Mouse (Mus musculus): ENCODE results near the gene Ube2q2. TPM values are rescaled to one million over a fixed set of nuclear protein-coding genes. Genes with fewer than 3 reads are reported as not detected.
A peak's percentile ranks its signal among the peaks of the same experiment; 100 is the strongest.
"Not testable (repeated sequence)": the region's sequence is repeated elsewhere in the genome, so short reads cannot be mapped to it uniquely, and the experiment has no call there.

Gene Ube2q2
- 26.1 and 26.5 TPM in 2 replicates for polyA plus RNA-seq (2015; fragmentation: Nextera tagmentation; extraction: Ambion mirVana)

GRCm38 (mm10) chr9:55148854-55149498 lies at the start of gene Ube2q2:
TSS of gene Ube2q2 (plus strand) at chr9:55148854.
- peak within 1 kb of the TSS; percentile 98 for H3K4me3 ChIP-seq
- H3K27ac ChIP-seq: peak within 1 kb of the TSS; percentile 83
- no peaks in the 10 kb centered on the region for H3K36me3 ChIP-seq
- peak within 1 kb of the TSS; percentile 80 for H3K4me2 ChIP-seq
- under 1% methylated on average over 52 of the region's 81 CpGs for WGBS
- H3K9ac ChIP-seq: peak within 1 kb of the TSS; percentile 90
- ATAC-seq (replicated peaks; ENCODE audit: insufficient number of reproducible peaks, insufficient read depth, low FRiP score, low read depth): peak; percentile 84
- H3K4me1 ChIP-seq (replicated peaks): peaks cover 14% of the 10 kb centered on the region
- no peaks in the 10 kb centered on the region for H3K27me3 ChIP-seq
- H3K9me3 ChIP-seq (replicated peaks): no peaks in the 10 kb centered on the region

DNA sequence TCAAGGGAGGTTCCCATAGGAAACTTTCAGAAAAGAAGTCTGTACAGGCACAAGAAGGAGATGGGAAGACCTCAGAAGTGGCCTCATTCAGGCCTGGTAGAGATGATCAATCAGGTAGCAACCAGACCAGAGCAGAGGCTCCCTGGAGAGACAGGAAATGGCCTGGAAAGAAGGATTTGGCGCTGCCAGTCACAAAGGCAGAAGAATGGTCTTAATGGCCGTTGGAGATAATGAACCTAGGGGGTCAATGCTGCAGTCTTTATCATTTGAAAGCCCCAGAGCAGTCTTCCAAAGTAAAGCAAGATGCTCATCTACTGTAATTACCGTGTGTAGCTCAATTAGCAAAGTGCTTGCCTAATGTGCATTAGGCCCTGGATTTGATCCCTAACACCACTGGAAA lies 47.5 kb upstream of the Ube2q2 start:
- 45% methylated on average over 3 of the region's 3 CpGs for WGBS
- H3K4me2 ChIP-seq: no peak overlapping the region
- H3K9ac ChIP-seq: no peak overlapping the region
- no peak overlapping the region for H3K4me3 ChIP-seq
- no peak for ATAC-seq (replicated peaks; ENCODE audit: insufficient number of reproducible peaks, insufficient read depth, low FRiP score, low read depth)
- H3K27me3 ChIP-seq: no peaks in the 10 kb centered on the region
- no peaks in the 10 kb centered on the region for H3K9me3 ChIP-seq (replicated peaks)
- no peaks in the 10 kb centered on the region for H3K36me3 ChIP-seq
- no peaks in the 10 kb centered on the region for H3K4me1 ChIP-seq (replicated peaks)
- H3K27ac ChIP-seq: no peak overlapping the region

GRCm38 (mm10) chr9:55102186-55102835 lies 46.3 kb upstream of the Ube2q2 start:
- Histone ChIP-seq H3K4me3 (no peak overlapping the region), H3K27ac (no peak overlapping the region), H3K9ac (no peak overlapping the region), H3K9me3 (replicated peaks) (no peaks in the 10 kb centered on the region), H3K36me3 (no peaks in the 10 kb centered on the region), H3K27me3 (no peaks in the 10 kb centered on the region), H3K4me1 (replicated peaks) (no peaks in the 10 kb centered on the region), H3K4me2 (no peak overlapping the region)
- no peak for ATAC-seq (replicated peaks; ENCODE audit: insufficient number of reproducible peaks, insufficient read depth, low FRiP score, low read depth)
- WGBS: 84% methylated on average over 8 of the region's 8 CpGs

GRCm38 (mm10) chr9:55102931-55103630 lies 45.6 kb upstream of the Ube2q2 start:
- no peak for ATAC-seq (replicated peaks; ENCODE audit: insufficient number of reproducible peaks, insufficient read depth, low FRiP score, low read depth)
- no peak overlapping the region for H3K4me2 ChIP-seq
- H3K4me3 ChIP-seq: no peak overlapping the region
- no peaks in the 10 kb centered on the region for H3K4me1 ChIP-seq (replicated peaks)
- no peaks in the 10 kb centered on the region for H3K9me3 ChIP-seq (replicated peaks)
- H3K36me3 ChIP-seq: no peaks in the 10 kb centered on the region
- H3K27ac ChIP-seq: no peak overlapping the region
- H3K27me3 ChIP-seq: 0 out of 2 replicates have a peak, but pooled peaks cover under 1% of the 10 kb centered on the region
- 86% methylated on average over 5 of the region's 5 CpGs for WGBS
- H3K9ac ChIP-seq: no peak overlapping the region

DNA sequence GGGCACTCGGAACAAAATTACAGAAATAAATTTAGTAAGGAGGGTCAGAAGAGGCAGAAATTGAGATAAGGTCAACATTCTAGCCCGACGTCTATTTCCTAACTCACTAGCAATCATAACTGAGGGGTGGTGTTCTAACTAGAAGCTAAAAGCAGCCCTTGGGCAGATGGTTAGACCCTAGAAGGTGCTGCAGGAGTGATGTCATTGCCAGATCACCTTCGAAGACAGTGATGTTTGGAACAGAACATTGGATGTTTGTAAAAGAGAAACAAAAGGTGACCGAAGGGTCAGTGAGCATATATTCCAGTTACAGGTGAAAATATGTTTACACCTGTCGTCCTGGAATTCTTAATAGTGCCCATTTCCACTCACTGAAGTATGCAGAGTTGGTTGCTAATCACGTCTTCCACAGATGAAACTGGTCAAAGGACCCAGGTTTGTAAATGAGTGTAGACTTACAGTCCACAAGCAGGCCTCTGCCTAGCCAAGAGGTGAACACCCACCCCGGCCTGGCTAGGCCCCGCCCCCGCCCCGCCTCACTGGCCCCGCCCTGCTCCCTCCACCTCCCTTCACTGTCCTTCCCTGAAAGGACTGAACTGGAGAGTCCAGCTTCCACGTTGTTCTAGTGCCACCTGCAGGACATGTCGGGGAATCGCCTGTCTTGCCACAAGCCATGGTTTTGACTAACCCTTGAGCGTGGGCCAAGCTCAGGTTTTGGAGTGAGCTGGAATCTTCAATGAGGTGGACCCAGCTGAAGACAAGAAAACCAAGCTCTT lies 38.4 kb upstream of the Ube2q2 start:
- WGBS: 32% methylated on average over 16 of the region's 16 CpGs
- H3K4me1 ChIP-seq (replicated peaks): no peaks in the 10 kb centered on the region
- no peak overlapping the region for H3K4me2 ChIP-seq
- ATAC-seq (replicated peaks; ENCODE audit: insufficient number of reproducible peaks, insufficient read depth, low FRiP score, low read depth): peak; percentile 86
- no peaks in the 10 kb centered on the region for H3K36me3 ChIP-seq
- 0 out of 2 replicates have a peak, but pooled peaks cover 5% of the 10 kb centered on the region for H3K27me3 ChIP-seq
- no peak overlapping the region for H3K27ac ChIP-seq
- H3K9ac ChIP-seq: no peak overlapping the region
- H3K9me3 ChIP-seq (replicated peaks): no peaks in the 10 kb centered on the region
- no peak overlapping the region for H3K4me3 ChIP-seq

DNA sequence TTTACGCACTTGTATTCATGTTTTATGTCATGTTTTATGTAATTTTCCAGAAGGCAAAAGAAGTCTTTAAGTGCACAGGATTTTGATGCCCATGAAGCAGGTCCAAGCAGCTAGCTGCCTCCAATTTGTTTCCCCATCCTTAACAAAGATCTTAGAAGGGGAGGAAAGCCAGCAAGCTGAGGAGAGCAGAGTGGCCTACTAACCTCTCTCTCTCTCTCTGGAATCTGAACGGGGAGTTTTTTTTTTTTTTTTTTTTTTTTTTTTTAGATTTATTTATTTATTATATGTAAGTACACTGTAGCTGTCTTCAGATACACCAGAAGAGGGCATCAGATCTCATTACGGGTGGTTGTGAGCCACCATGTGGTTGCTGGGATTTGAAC lies 37.8 kb upstream of the Ube2q2 start:
- H3K9me3 ChIP-seq (replicated peaks); H3K27ac ChIP-seq; H3K36me3 ChIP-seq; H3K9ac ChIP-seq; H3K27me3 ChIP-seq; H3K4me2 ChIP-seq; H3K4me3 ChIP-seq; ATAC-seq (replicated peaks; ENCODE audit: insufficient number of reproducible peaks, insufficient read depth, low FRiP score, low read depth); H3K4me1 ChIP-seq (replicated peaks): not testable (repeated sequence)
- 21% methylated on average over 3 of the region's 3 CpGs for WGBS

GRCm38 (mm10) chr9:55114752-55115151 lies 33.9 kb upstream of the Ube2q2 start:
- no peak overlapping the region for H3K4me3 ChIP-seq
- no peak overlapping the region for H3K4me2 ChIP-seq
- 76% methylated on average over 1 of the region's 1 CpGs for WGBS
- no peaks in the 10 kb centered on the region for H3K9me3 ChIP-seq (replicated peaks)
- H3K36me3 ChIP-seq: no peaks in the 10 kb centered on the region
- ATAC-seq (replicated peaks; ENCODE audit: insufficient number of reproducible peaks, insufficient read depth, low FRiP score, low read depth): no peak
- no peaks in the 10 kb centered on the region for H3K27me3 ChIP-seq
- no peaks in the 10 kb centered on the region for H3K4me1 ChIP-seq (replicated peaks)
- no peak overlapping the region for H3K9ac ChIP-seq
- H3K27ac ChIP-seq: no peak overlapping the region

- H3K4me1 ChIP-seq (replicated peaks): no peaks in the 10 kb centered on the region
- H3K9ac ChIP-seq: no peak overlapping the region
- H3K4me2 ChIP-seq: no peak overlapping the region
- H3K9me3 ChIP-seq (replicated peaks): no peaks in the 10 kb centered on the region
- no peak overlapping the region for H3K27ac ChIP-seq
- H3K4me3 ChIP-seq: no peak overlapping the region
- no peaks in the 10 kb centered on the region for H3K27me3 ChIP-seq
- WGBS: 90% methylated on average over 5 of the region's 5 CpGs
- H3K36me3 ChIP-seq: no peaks in the 10 kb centered on the region
- ATAC-seq (replicated peaks; ENCODE audit: insufficient number of reproducible peaks, insufficient read depth, low FRiP score, low read depth): no peak
Measured at GRCm38 (mm10) chr9:55117293-55118055, 31.2 kb upstream of the Ube2q2 start.

DNA sequence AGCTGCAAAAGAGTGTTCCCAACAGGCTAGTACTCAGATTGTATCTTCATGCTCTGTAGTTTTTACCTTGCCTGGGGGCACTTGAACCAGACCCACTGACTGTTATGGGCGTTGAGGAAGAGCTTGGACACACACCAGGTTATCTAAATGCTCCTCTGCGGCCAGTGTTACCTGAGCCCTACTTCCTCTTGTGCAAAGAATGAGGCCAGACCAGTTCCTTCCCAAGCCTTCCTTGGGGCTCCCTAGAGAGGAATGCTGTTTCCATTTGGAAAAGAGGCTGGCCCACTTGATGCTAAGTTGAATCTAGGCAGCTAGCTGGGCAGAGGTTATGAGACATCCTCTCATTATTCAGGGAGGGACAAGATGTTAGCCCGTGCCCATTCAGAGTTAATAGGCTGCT lies 26.1 kb upstream of the Ube2q2 start:
- no peak overlapping the region for H3K27ac ChIP-seq
- no peak for ATAC-seq (replicated peaks; ENCODE audit: insufficient number of reproducible peaks, insufficient read depth, low FRiP score, low read depth)

GRCm38 (mm10) chr9:55125735-55126134 lies 22.9 kb upstream of the Ube2q2 start:
- WGBS: 63% methylated on average over 7 of the region's 7 CpGs
- Histone ChIP-seq H3K9me3 (replicated peaks) (no peaks in the 10 kb centered on the region), H3K27me3 (no peaks in the 10 kb centered on the region), H3K27ac (no peak overlapping the region), H3K4me1 (replicated peaks) (no peaks in the 10 kb centered on the region), H3K4me3 (no peak overlapping the region), H3K4me2 (no peak overlapping the region), H3K9ac (no peak overlapping the region), H3K36me3 (no peaks in the 10 kb centered on the region)
- no peak for ATAC-seq (replicated peaks; ENCODE audit: insufficient number of reproducible peaks, insufficient read depth, low FRiP score, low read depth)

More for the DNA sequence above, 26.1 kb upstream of the Ube2q2 start:
- Histone ChIP-seq H3K9me3 (replicated peaks) (no peaks in the 10 kb centered on the region), H3K4me3 (no peak overlapping the region), H3K4me1 (replicated peaks) (no peaks in the 10 kb centered on the region), H3K4me2 (no peak overlapping the region), H3K27me3 (no peaks in the 10 kb centered on the region), H3K36me3 (no peaks in the 10 kb centered on the region), H3K9ac (no peak overlapping the region)
- 60% methylated on average over 3 of the region's 3 CpGs for WGBS

All from heart, embryonic 15.5 days (tissue).